Mouse (Mus musculus) olfactory bulb, adult 2 months (tissue): ENCODE measurements around the gene Krt31. TPM values are rescaled to one million over a fixed set of nuclear protein-coding genes. Genes with fewer than 3 reads are reported as not detected.

Experiments used
- H3K27ac ChIP-seq: fragments of 200-500 bp; 2 replicates; pipeline ENCODE4 v1.5.1; 2012; ENCODE audit warnings: low read depth, low read length; ENCODE audit not compliant: insufficient read depth
- H3K4me1 ChIP-seq: fragments of 200-500 bp; 2 replicates; pipeline ENCODE4 v1.6.1; 2012; ENCODE audit warnings: low read length; ENCODE audit not compliant: control insufficient read depth, insufficient read depth
- H3K4me3 ChIP-seq: fragments of 200-500 bp; 2 replicates; pipeline ENCODE4 v1.5.1; 2012; ENCODE audit warnings: mild to moderate bottlenecking, low read depth, low read length, moderate library complexity; ENCODE audit not compliant: insufficient read depth
- CTCF ChIP-seq: fragments of 200-500 bp; IDR thresholded peaks from 2 replicates; pipeline ENCODE4 v1.5.1; 2012; ENCODE audit warnings: low read depth, mild to moderate bottlenecking, low read length, moderate library complexity; ENCODE audit not compliant: insufficient read depth
- POLR2A ChIP-seq: fragments of 200-500 bp; IDR thresholded peaks from 2 replicates; pipeline ENCODE4 v1.6.1; 2012; ENCODE audit warnings: mild to moderate bottlenecking, low read depth, low read length, moderate library complexity; ENCODE audit not compliant: insufficient read depth
- WGBS: fragments of 180-500 bp; shearing (Covaris S2); methylation state at CpG from one replicate; pipeline ENCODE4 v1.1.7; 2018; 5-methylcytosine and 5-hydroxymethylcytosine counted together
- polyA plus RNA-seq: library from polyadenylated mRNA; stranded (reverse); fragments of >200 nt; gene quantifications from 2 replicates; pipeline ENCODE4 v1.2.4, GENCODE M21; 2012; ENCODE audit warnings: low replicate concordance; ENCODE audit not compliant: missing spikeins, insufficient read depth, insufficient read length

The Krt31 gene
- polyA plus RNA-seq, 1 experiment: not detected

GRCm38 (mm10) chr11:100013691-100014171 lies 36.6 kb downstream of the Krt31 start:
- no peak for TF ChIP-seq POLR2A
- TF ChIP-seq CTCF: no peak
- Histone ChIP-seq H3K4me3 (no peak overlapping the region), H3K27ac (no peak overlapping the region), H3K4me1 (no peaks in the 10 kb centered on the region)
- 68% methylated on average over 4 of the region's 4 CpGs for WGBS

GRCm38 (mm10) chr11:100010682-100011081 lies 39.7 kb downstream of the Krt31 start:
- 86% methylated on average over 5 of the region's 5 CpGs for WGBS
- no peaks in the 10 kb centered on the region for H3K4me1 ChIP-seq
- H3K4me3 ChIP-seq: no peak overlapping the region
- TF ChIP-seq CTCF (no peak), POLR2A (no peak)
- H3K27ac ChIP-seq: no peak overlapping the region

- TF ChIP-seq CTCF (no peak), POLR2A (no peak)
- Histone ChIP-seq H3K4me3 (no peak overlapping the region), H3K27ac (no peak overlapping the region), H3K4me1 (no peaks in the 10 kb centered on the region)
- WGBS: 93% methylated on average over 5 of the region's 5 CpGs
These were observed 42.0 kb downstream of the Krt31 start for GRCm38 (mm10) chr11:100008336-100008735.

GRCm38 (mm10) chr11:100006624-100007023 lies 43.7 kb downstream of the Krt31 start:
- H3K4me1 ChIP-seq: no peaks in the 10 kb centered on the region
- no peak overlapping the region for H3K27ac ChIP-seq
- TF ChIP-seq CTCF (no peak), POLR2A (no peak)
- no peak overlapping the region for H3K4me3 ChIP-seq
- 65% methylated on average over 3 of the region's 3 CpGs for WGBS

- TF ChIP-seq CTCF (no peak), POLR2A (no peak)
- no peak overlapping the region for H3K27ac ChIP-seq
- 91% methylated on average over 8 of the region's 8 CpGs for WGBS
- no peak overlapping the region for H3K4me3 ChIP-seq
- H3K4me1 ChIP-seq: no peaks in the 10 kb centered on the region
These were observed 44.4 kb downstream of the Krt31 start for GRCm38 (mm10) chr11:100005905-100006304.

- 25% methylated on average over 6 of the region's 6 CpGs for WGBS
- H3K27ac ChIP-seq: no peak overlapping the region
- no peaks in the 10 kb centered on the region for H3K4me1 ChIP-seq
- H3K4me3 ChIP-seq: no peak overlapping the region
- TF ChIP-seq CTCF (no peak), POLR2A (no peak)
These were observed 45.5 kb downstream of the Krt31 start for GRCm38 (mm10) chr11:100004846-100005245.

- TF ChIP-seq POLR2A (no peak), CTCF (no peak)
- 94% methylated on average over 7 of the region's 7 CpGs for WGBS
- Histone ChIP-seq H3K4me1 (no peaks in the 10 kb centered on the region), H3K4me3 (no peak overlapping the region), H3K27ac (no peak overlapping the region)
These were observed 51.3 kb downstream of the Krt31 start for GRCm38 (mm10) chr11:99999091-99999490.

Other genes starting within 250 kb of the Krt31 start
- gene Gm11554, start 246.1 kb downstream of the Krt31 start, polyA plus RNA-seq: not detected in 2 replicates
- not detected in 2 replicates for gene Krtap4-13, start 240.7 kb downstream of the Krt31 start, polyA plus RNA-seq
- gene Gm11564, start 234.9 kb downstream of the Krt31 start, polyA plus RNA-seq: not detected in 2 replicates
- not detected in 2 replicates for gene 2300003K06Rik, start 212.5 kb downstream of the Krt31 start, polyA plus RNA-seq
- not detected in 2 replicates for gene Krtap4-16, start 198.9 kb downstream of the Krt31 start, polyA plus RNA-seq
- gene Gm11568, start 192.6 kb downstream of the Krt31 start, polyA plus RNA-seq: not detected in 2 replicates
- gene Gm11559, start 186.1 kb downstream of the Krt31 start, polyA plus RNA-seq: not detected in 2 replicates
- not detected in 2 replicates for gene Krtap9-1, start 177.2 kb downstream of the Krt31 start, polyA plus RNA-seq
- gene Gm11567, start 171.4 kb downstream of the Krt31 start, polyA plus RNA-seq: not detected in 2 replicates
- not detected in 2 replicates for gene Krtap31-1, start 142.6 kb downstream of the Krt31 start, polyA plus RNA-seq
- gene Gm11565, start 135.8 kb downstream of the Krt31 start, polyA plus RNA-seq: not detected in 2 replicates
- not detected in 2 replicates for gene Krtap31-2, start 114.3 kb downstream of the Krt31 start, polyA plus RNA-seq
- not detected in 2 replicates for gene Krtap9-5, start 102.1 kb downstream of the Krt31 start, polyA plus RNA-seq
- gene Krtap29-1, start 71.5 kb downstream of the Krt31 start, polyA plus RNA-seq: not detected in 2 replicates
- not detected in 2 replicates for gene Krtap16-1, start 64.0 kb downstream of the Krt31 start, polyA plus RNA-seq
- not detected in 2 replicates for gene Krtap17-1, start 56.6 kb downstream of the Krt31 start, polyA plus RNA-seq
- not detected in 2 replicates for gene Krt33a, start 34.3 kb downstream of the Krt31 start, polyA plus RNA-seq
- gene Krt33b, start 20.7 kb downstream of the Krt31 start, polyA plus RNA-seq: not detected in 2 replicates
- gene Krt34, start 9.0 kb downstream of the Krt31 start, polyA plus RNA-seq: not detected in 2 replicates
- not detected in 2 replicates for gene Krt32, start 37.7 kb upstream of the Krt31 start, polyA plus RNA-seq
- not detected in 2 replicates for gene Krt35, start 45.7 kb upstream of the Krt31 start, polyA plus RNA-seq
- not detected in 2 replicates for gene Krt36, start 55.1 kb upstream of the Krt31 start, polyA plus RNA-seq
- not detected in 2 replicates for gene Krt13, start 71.0 kb upstream of the Krt31 start, polyA plus RNA-seq
- not detected in 2 replicates for gene Krt15, start 85.4 kb upstream of the Krt31 start, polyA plus RNA-seq
- not detected in 2 replicates for gene Krt19, start 98.1 kb upstream of the Krt31 start, polyA plus RNA-seq
- not detected in 2 replicates for gene Krt9, start 142.7 kb upstream of the Krt31 start, polyA plus RNA-seq
- gene Krt14, start 157.0 kb upstream of the Krt31 start, polyA plus RNA-seq: not detected in 2 replicates
- not detected in 2 replicates for gene Krt16, start 198.4 kb upstream of the Krt31 start, polyA plus RNA-seq
- gene Krt17, start 210.5 kb upstream of the Krt31 start, polyA plus RNA-seq: not detected in 2 replicates
- gene Krt42, start 219.3 kb upstream of the Krt31 start, polyA plus RNA-seq: not detected in 2 replicates